Mouse (Mus musculus): ENCODE results near the gene Serpinh1. TPM values are rescaled to one million over a fixed set of nuclear protein-coding genes. Genes with fewer than 3 reads are reported as not detected.

Serpinh1 gene
- total RNA-seq, 2 experiments from 2014 or later = 0.80 TPM; not detected in 1

Other genes starting within 250 kb of the Serpinh1 start
- gene Uvrag, start 212.1 kb downstream of the Serpinh1 start, total RNA-seq (2014; fragmentation: Nextera tagmentation) = 25.7 and 31.0 TPM in 2 replicates
- gene Uvrag, start 212.1 kb downstream of the Serpinh1 start, total RNA-seq (2017) = 26.8 and 38.7 TPM in 2 replicates
- gene Dgat2, start 170.5 kb downstream of the Serpinh1 start, total RNA-seq (2014; fragmentation: Nextera tagmentation) = 9.6 and 13.9 TPM in 2 replicates
- gene Dgat2, start 170.5 kb downstream of the Serpinh1 start, total RNA-seq (2017) = 6.7 and 7.9 TPM in 2 replicates
- 1.5 and 6.2 TPM in 2 replicates for gene Mogat2, start 114.6 kb downstream of the Serpinh1 start, total RNA-seq (2014; fragmentation: Nextera tagmentation)
- 3.6 and 4.8 TPM in 2 replicates for gene Mogat2, start 114.6 kb downstream of the Serpinh1 start, total RNA-seq (2017)
- not detected in 2 replicates for gene Map6, start 85.8 kb downstream of the Serpinh1 start, total RNA-seq (2014; fragmentation: Nextera tagmentation)
- not detected in 2 replicates for gene Map6, start 85.8 kb downstream of the Serpinh1 start, total RNA-seq (2017)
- not detected in 2 replicates for gene Gdpd5, start 28.2 kb upstream of the Serpinh1 start, total RNA-seq (2014; fragmentation: Nextera tagmentation)
- gene Gdpd5, start 28.2 kb upstream of the Serpinh1 start, total RNA-seq (2017) = 0.56 TPM in 1 of 2 replicates, not detected in the other
- gene Klhl35, start 112.8 kb upstream of the Serpinh1 start, total RNA-seq (2014; fragmentation: Nextera tagmentation) = not detected in 2 replicates
- gene Klhl35, start 112.8 kb upstream of the Serpinh1 start, total RNA-seq (2017) = 0.22 and 0.57 TPM in 2 replicates
- 1,410 and 1,463 TPM in 2 replicates for gene Rps3, start 130.5 kb upstream of the Serpinh1 start, total RNA-seq (2014; fragmentation: Nextera tagmentation)
- gene Rps3, start 130.5 kb upstream of the Serpinh1 start, total RNA-seq (2017) = 1,810 and 2,293 TPM in 2 replicates
- gene Arrb1, start 182.2 kb upstream of the Serpinh1 start, total RNA-seq (2014; fragmentation: Nextera tagmentation) = 35.3 and 40.1 TPM in 2 replicates
- 24.1 and 36.6 TPM in 2 replicates for gene Arrb1, start 182.2 kb upstream of the Serpinh1 start, total RNA-seq (2017)